Mouse (Mus musculus): ENCODE measurements around the gene Ugt1a7c.

Ugt1a7c gene

GRCm38 (mm10) chr1:88225741-88226140 is 130.9 kb downstream of the Ugt1a7c start:
- no peak for DNase-seq

- DNase-seq = no peak
These were observed 132.0 kb downstream of the Ugt1a7c start, which contains the start of gene Mroh2a for GRCm38 (mm10) chr1:88226670-88227379. Mroh2a (plus strand) TSS chr1:88226986.

GRCm38 (mm10) chr1:88227482-88227881 is 132.6 kb downstream of the Ugt1a7c start:
- DNase-seq = no peak

GRCm38 (mm10) chr1:88228121-88228520 is 133.3 kb downstream of the Ugt1a7c start:
- no peak for DNase-seq

GRCm38 (mm10) chr1:88229566-88229965 is 134.7 kb downstream of the Ugt1a7c start:
- DNase-seq = no peak

GRCm38 (mm10) chr1:88229986-88230385 is 135.1 kb downstream of the Ugt1a7c start:
- no peak for DNase-seq

- DNase-seq = no peak
These were observed 135.6 kb downstream of the Ugt1a7c start for GRCm38 (mm10) chr1:88230421-88230820.

GRCm38 (mm10) chr1:88230981-88231802 is 136.3 kb downstream of the Ugt1a7c start:
- no peak for DNase-seq

GRCm38 (mm10) chr1:88231803-88232499 is 137.1 kb downstream of the Ugt1a7c start:
- no peak for DNase-seq

GRCm38 (mm10) chr1:88232664-88233380 is 138.0 kb downstream of the Ugt1a7c start:
- no peak for DNase-seq

- DNase-seq = no peak
These were observed 138.8 kb downstream of the Ugt1a7c start for GRCm38 (mm10) chr1:88233421-88234247.

- no peak for DNase-seq
These were observed 139.4 kb downstream of the Ugt1a7c start for GRCm38 (mm10) chr1:88234248-88234610.

- no peak for DNase-seq
These were observed 139.8 kb downstream of the Ugt1a7c start for GRCm38 (mm10) chr1:88234646-88235045.

GRCm38 (mm10) chr1:88235046-88235893 is 140.4 kb downstream of the Ugt1a7c start:
- DNase-seq = no peak

GRCm38 (mm10) chr1:88235894-88236415 is 141.1 kb downstream of the Ugt1a7c start:
- DNase-seq = no peak

- DNase-seq = no peak
These were observed 142.4 kb downstream of the Ugt1a7c start for GRCm38 (mm10) chr1:88237311-88237710.

- no peak for DNase-seq
These were observed 143.9 kb downstream of the Ugt1a7c start for GRCm38 (mm10) chr1:88238771-88239170.

- no peak for DNase-seq
These were observed 145.2 kb downstream of the Ugt1a7c start for GRCm38 (mm10) chr1:88240072-88240471.

GRCm38 (mm10) chr1:88240579-88240978 is 145.7 kb downstream of the Ugt1a7c start:
- no peak for DNase-seq

GRCm38 (mm10) chr1:88243861-88244260 is 149.0 kb downstream of the Ugt1a7c start:
- DNase-seq = no peak

- no peak for DNase-seq
These were observed 151.0 kb downstream of the Ugt1a7c start for GRCm38 (mm10) chr1:88245881-88246280.

Data from thymus, postnatal 25 days (tissue).